Mouse (Mus musculus) adrenal gland, postnatal 4 days (tissue): Measurements from ENCODE around the gene Immp2l. TPM values are rescaled to one million over a fixed set of nuclear protein-coding genes. Genes with fewer than 3 reads are reported as not detected.

Experiments
- DNase-seq, 2 experiments: peaks; one replicate each; pipeline ENCODE4 v3.0.0; 2021 to 2022; ENCODE audit warnings: low spot score in 2 of 2, mixed read lengths in 2 of 2
- total RNA-seq, 2 experiments: library from RNA; stranded (reverse); gene quantifications; 2 replicates each; pipeline ENCODE4 v1.2.3; 2021

Immp2l gene
- total RNA-seq, 2 experiments from 2014 or later = 8.6 to 9.8 TPM

DNA sequence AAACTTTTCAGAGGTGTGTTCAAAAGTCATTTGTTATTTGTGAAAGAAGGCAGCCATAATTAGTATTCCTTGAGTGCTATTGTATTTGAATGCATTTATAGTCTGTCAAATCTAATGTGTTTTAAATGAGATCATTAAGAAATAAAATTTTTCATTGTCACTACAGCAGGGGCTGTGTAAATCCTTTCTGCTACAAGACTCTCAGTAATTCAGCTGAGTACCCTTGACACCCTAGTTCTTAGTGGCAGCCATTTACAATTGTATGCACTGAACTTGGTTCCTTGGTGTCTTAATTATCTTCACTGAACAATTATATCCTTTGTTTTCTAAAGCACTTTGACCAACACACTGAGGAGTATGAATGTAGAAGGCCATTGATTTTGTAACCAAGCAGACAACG lies 146.2 kb downstream of the Immp2l start:
- no peak for DNase-seq

DNA sequence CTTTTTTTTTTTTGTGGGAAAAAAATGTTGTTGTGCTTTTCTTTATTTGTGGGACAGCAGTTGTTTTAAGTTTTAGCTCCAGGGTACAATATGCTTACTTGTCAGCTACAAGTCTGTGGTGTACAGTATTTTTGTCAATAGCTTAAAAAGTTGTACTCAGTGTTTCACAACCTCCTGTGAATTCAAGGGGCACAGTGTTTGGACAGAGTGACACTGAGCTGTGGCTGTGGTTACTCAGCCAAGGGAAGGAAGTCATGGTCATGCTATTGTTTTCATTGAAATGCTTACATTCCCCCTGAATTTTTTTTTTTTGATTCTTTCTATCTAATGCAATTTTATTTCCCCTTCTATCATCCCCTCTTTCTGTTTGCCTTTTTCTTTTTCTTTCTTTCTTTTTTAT lies 159.0 kb downstream of the Immp2l start:
- DNase-seq = no peak

- no peak for DNase-seq
These were observed 161.2 kb downstream of the Immp2l start for GRCm38 (mm10) chr12:41185060-41185459.

GRCm38 (mm10) chr12:41185509-41185908 lies 161.6 kb downstream of the Immp2l start:
- DNase-seq = no peak

GRCm38 (mm10) chr12:41192829-41193228 lies 168.9 kb downstream of the Immp2l start:
- DNase-seq = no peak

GRCm38 (mm10) chr12:41196374-41196773 lies 172.5 kb downstream of the Immp2l start:
- no peak for DNase-seq

GRCm38 (mm10) chr12:41215186-41215585 lies 191.3 kb downstream of the Immp2l start:
- no peak for DNase-seq

GRCm38 (mm10) chr12:41221893-41222292 lies 198.0 kb downstream of the Immp2l start:
- no peak for DNase-seq

DNA sequence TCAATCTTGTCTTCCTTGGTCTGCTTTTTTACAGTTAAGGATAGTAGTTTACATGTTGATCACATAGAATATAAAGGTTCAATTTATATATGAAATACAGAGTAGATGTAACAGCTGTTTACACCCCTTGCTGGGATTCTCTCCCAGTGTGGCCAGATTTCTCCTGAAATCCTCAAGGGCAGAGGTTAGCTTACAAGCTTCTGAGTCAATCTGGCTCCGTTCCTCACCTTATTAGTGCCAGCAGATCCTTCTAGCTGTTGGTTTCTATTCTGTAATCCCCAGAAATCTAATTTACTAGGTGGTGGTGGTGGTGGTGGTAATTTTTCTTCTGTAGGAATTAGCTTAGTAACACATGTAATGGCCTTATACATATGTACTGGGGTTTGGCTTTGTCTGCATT lies 199.8 kb downstream of the Immp2l start:
- no peak for DNase-seq

DNA sequence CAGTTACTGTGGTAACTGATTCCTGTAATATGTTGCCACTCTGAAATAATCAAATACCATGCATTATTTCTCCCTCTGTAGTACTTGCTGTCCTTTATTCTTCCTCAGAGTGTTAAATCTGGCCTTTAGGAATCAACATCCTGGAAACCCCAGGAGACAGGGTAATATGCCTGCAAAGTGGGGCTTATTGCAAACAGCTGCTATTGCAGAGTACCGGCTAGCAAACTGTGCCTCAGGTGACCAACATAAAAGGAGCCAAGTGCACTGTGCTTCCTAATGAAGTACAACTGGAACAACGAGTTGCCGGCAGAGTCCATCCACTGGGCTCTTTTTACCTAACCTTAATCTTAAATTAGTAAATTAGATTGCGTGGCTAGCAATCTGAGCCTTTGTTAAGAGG lies 200.6 kb downstream of the Immp2l start:
- DNase-seq = no peak

DNA sequence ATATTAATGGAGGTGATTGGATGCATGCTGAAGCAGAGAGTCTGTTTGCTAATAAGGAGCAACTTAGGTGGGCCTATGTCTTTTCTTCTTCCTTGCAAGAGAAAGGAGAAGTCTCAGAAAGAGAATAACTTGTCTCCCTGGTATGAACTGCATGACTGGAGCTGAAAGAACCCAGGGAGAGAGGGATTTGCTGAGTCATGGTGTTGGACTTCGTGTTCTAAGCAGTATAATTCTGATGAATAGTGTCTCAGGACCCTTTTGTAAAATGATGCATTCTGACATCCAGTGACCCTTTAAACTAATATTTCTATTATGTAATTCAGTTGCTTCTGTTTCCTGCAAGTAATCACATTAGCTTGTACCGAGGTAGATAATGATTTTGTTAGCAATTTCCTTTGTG lies 208.1 kb downstream of the Immp2l start:
- DNase-seq = no peak

- no peak for DNase-seq
These were observed 214.0 kb downstream of the Immp2l start for GRCm38 (mm10) chr12:41237880-41238279.

- DNase-seq = no peak
These were observed 217.3 kb downstream of the Immp2l start for GRCm38 (mm10) chr12:41241221-41241620.

- DNase-seq = no peak
These were observed 224.4 kb downstream of the Immp2l start for GRCm38 (mm10) chr12:41248254-41248653.

DNA sequence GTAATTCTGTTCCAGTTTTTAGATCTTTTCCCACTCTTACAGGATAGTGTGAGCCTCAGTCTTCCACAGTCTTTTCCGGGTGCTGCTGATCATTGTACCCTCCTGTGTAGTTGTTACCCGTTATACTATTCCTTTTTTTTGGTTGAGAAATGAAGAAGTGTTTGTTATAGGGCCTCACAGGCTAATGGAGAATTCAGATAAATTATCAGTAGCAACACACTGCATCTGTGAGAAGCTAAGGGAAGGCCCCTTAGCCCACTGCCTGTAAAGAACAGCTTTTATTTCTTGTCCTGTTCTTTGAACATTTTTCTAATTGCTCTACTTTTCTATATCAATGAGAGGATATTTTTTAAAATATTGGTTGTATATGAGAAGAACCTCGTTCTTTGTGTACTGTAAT lies 226.2 kb downstream of the Immp2l start:
- no peak for DNase-seq

GRCm38 (mm10) chr12:41257905-41258304 lies 234.0 kb downstream of the Immp2l start:
- no peak for DNase-seq

DNA sequence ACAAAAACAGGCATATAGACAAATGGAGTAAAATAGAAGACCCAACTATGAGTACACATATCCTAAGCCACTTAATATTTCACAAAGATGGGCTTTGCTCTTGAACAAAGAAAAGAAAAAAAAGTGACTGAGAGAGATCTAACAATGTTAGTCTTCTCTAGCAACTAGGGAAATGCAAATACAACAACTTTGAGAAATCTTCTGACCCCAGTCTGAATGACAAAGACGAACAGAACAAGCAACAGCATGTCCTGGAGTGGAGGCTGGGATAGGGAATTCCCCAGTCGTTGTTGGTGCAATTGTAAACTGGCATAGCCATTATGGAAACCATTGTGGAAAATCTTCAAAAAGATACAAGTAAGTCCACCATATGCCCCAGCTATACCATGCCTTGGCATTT lies 235.7 kb downstream of the Immp2l start:
- DNase-seq = no peak

- no peak for DNase-seq
These were observed 250.2 kb downstream of the Immp2l start for GRCm38 (mm10) chr12:41274136-41274535.

GRCm38 (mm10) chr12:41275361-41275760 lies 251.5 kb downstream of the Immp2l start:
- DNase-seq = no peak

DNA sequence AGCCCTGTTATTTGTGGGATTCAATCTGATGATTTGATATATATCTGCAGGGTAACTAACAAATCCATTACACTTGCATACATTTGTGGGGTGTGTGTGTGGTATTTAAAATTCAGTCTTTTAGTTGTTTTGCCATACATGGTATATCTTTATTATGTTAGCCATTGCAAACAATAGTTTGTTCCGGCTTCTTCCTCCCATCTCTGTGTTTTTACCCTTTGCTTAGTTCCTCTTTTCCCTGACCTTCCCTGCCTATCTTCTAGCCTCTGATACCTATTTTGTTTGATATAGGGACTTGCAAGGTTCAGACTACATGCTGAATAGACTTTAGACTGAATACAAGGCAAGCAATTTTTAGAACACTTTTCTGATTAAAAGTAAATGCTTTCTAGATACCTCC lies 254.0 kb downstream of the Immp2l start:
- no peak for DNase-seq

DNA sequence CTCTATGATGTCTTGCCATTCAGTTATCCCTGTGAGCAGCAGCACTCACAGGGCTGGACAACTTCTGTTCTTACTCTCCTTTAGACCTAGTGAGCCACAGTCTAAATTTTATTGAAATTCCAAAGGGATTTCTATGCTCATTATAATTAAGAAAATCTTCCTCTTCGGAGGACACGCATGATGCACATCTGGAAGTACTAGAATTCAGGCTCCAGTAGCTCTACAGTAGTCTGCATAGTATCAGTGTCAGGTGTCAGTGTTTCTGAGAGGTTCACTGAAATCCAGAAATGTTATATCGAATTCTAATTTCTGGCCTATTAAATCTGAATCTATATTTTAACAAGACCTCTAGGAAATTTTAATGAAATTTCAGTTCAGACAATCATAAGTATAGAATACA lies 265.2 kb downstream of the Immp2l start:
- DNase-seq = no peak

DNA sequence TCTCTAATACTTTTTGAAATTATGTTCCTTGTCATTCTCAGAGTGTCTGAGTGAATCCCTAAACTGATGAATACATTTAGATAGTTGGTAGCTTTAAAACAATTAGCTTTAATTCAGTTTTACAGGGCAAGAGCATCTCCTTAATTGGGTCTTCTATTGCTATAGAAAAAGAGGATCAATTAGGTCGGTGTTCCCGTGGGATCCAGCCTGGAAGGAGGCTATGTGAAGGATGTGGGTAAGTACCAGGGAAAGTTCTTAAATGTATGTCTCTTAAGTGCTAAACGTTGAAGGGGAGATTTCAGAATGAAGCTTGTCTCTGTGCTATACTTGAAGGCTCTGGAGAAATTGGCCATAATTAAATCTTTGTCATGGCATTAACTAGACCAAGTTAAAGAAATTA lies 283.1 kb downstream of the Immp2l start:
- no peak for DNase-seq

DNA sequence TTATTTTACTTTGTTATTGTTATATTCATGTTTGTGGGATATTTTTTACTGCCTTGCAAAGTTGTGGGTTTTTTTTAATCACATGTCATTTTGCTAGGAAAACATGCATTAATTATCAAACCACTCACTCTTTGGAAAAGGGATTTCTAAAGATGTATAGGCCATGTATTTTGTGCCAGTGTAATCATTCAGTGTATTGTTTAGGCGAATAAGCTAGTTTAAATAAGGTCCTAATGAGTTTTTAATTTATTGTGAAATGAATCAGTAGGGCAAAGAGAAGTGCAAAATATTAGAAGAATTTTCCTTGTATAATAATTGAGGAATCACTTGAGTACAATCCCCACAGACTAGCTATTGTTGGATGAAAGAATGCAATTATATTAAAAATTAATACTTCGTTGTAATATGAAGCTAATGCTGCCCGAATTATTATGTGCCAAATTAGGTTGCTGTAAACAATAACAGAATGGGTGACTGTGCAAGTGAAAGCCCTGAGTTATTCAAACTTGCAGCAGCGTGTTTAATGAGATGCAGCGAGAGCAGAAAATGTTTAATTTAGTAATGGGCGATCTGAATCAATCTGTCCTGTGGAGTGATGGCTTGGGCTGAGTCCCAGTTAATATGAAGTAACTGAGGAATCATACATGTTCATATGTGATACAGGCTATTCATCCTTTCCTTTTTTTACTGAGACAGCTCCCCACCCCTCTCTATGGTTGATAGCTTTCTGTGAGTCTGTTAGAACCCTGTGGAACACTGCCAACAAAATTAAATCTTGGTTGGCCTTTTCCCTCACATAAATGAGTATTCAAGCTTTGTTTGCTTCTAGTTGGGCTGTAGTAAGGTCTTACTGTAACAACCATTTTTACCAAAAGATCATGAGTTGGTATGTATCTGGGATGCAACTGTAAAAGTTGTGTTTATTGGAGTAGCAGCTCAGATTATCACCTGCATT lies 285.1 kb downstream of the Immp2l start:
- no peak for DNase-seq
